Mouse (Mus musculus): ENCODE measurements around the gene Olfr641. TPM values are rescaled to one million over a fixed set of nuclear protein-coding genes. Genes with fewer than 3 reads are reported as not detected.

Gene Olfr641
- polyA plus RNA-seq (2012; rRNA removed) = not detected in 2 replicates

- Histone ChIP-seq H3K36me3 (ENCODE audit: control insufficient read depth, insufficient read depth, low read length) (no peaks in the 10 kb centered on the region), H3K27ac (ENCODE audit: insufficient read depth, low read depth, low read length) (no peak within 1 kb of the TSS), H3K4me1 (ENCODE audit: control insufficient read depth, insufficient read depth, low read length) (no peaks in the 10 kb centered on the region), H3K27me3 (replicated peaks; ENCODE audit: control insufficient read depth, insufficient read depth, low read length) (no peaks in the 10 kb centered on the region), H3K4me3 (ENCODE audit: insufficient read depth, low read depth, low read length) (no peak within 1 kb of the TSS)
- 55% methylated on average over 1 of the region's 1 CpGs for WGBS
- TF ChIP-seq POLR2A (IDR thresholded peaks at IDR 0.05; ENCODE audit: low read depth, low read length) (no peak), CTCF (conservative IDR thresholded peaks at IDR 0.05; ENCODE audit: insufficient read depth, insufficient read length, low read depth, low read length) (no peak)
- DNase-seq = no peak
Observed at GRCm38 (mm10) chr7:104035145-104035544, at the start of gene Olfr641. Gene Olfr641 (plus strand): TSS chr7:104035445.

- H3K4me1 ChIP-seq (ENCODE audit: control insufficient read depth, insufficient read depth, low read length) = no peaks in the 10 kb centered on the region
- DNase-seq = no peak
- TF ChIP-seq CTCF (conservative IDR thresholded peaks at IDR 0.05; ENCODE audit: insufficient read depth, insufficient read length, low read depth, low read length) (no peak), POLR2A (IDR thresholded peaks at IDR 0.05; ENCODE audit: low read depth, low read length) (no peak)
- H3K27ac ChIP-seq (ENCODE audit: insufficient read depth, low read depth, low read length) = no peak within 1 kb of the TSS
- no peak within 1 kb of the TSS for H3K4me3 ChIP-seq (ENCODE audit: insufficient read depth, low read depth, low read length)
- H3K27me3 ChIP-seq (replicated peaks; ENCODE audit: control insufficient read depth, insufficient read depth, low read length) = no peaks in the 10 kb centered on the region
- H3K36me3 ChIP-seq (ENCODE audit: control insufficient read depth, insufficient read depth, low read length) = no peaks in the 10 kb centered on the region
Observed at GRCm38 (mm10) chr7:103998446-103998845, 36.8 kb upstream of the Olfr641 start, which contains the start of gene Olfr638. Gene Olfr638 (plus strand): TSS chr7:103998746.

GRCm38 (mm10) chr7:103999124-103999523, 36.1 kb upstream of the Olfr641 start:
- DNase-seq = no peak

GRCm38 (mm10) chr7:104017203-104017602, 18.0 kb upstream of the Olfr641 start, which contains the start of gene Olfr639:
Gene Olfr639 (minus strand): TSS chr7:104017303.
- H3K36me3 ChIP-seq (ENCODE audit: control insufficient read depth, insufficient read depth, low read length) = no peaks in the 10 kb centered on the region
- no peak for DNase-seq
- H3K27me3 ChIP-seq (replicated peaks; ENCODE audit: control insufficient read depth, insufficient read depth, low read length) = no peaks in the 10 kb centered on the region
- no peaks in the 10 kb centered on the region for H3K4me1 ChIP-seq (ENCODE audit: control insufficient read depth, insufficient read depth, low read length)
- H3K27ac ChIP-seq (ENCODE audit: insufficient read depth, low read depth, low read length) = no peak within 1 kb of the TSS
- H3K4me3 ChIP-seq (ENCODE audit: insufficient read depth, low read depth, low read length) = no peak within 1 kb of the TSS
- TF ChIP-seq POLR2A (IDR thresholded peaks at IDR 0.05; ENCODE audit: low read depth, low read length) (no peak), CTCF (conservative IDR thresholded peaks at IDR 0.05; ENCODE audit: insufficient read depth, insufficient read length, low read depth, low read length) (no peak)

More at GRCm38 (mm10) chr7:103999124-103999523, 36.1 kb upstream of the Olfr641 start:
- Histone ChIP-seq H3K4me3 (ENCODE audit: insufficient read depth, low read depth, low read length) (no peak overlapping the region), H3K36me3 (ENCODE audit: control insufficient read depth, insufficient read depth, low read length) (no peaks in the 10 kb centered on the region), H3K27ac (ENCODE audit: insufficient read depth, low read depth, low read length) (no peak overlapping the region), H3K4me1 (ENCODE audit: control insufficient read depth, insufficient read depth, low read length) (no peaks in the 10 kb centered on the region), H3K27me3 (replicated peaks; ENCODE audit: control insufficient read depth, insufficient read depth, low read length) (no peaks in the 10 kb centered on the region)
- TF ChIP-seq POLR2A (IDR thresholded peaks at IDR 0.05; ENCODE audit: low read depth, low read length) (no peak), CTCF (conservative IDR thresholded peaks at IDR 0.05; ENCODE audit: insufficient read depth, insufficient read length, low read depth, low read length) (no peak)

GRCm38 (mm10) chr7:104018953-104019352, 16.3 kb upstream of the Olfr641 start:
- no peak overlapping the region for H3K27ac ChIP-seq (ENCODE audit: insufficient read depth, low read depth, low read length)
- no peak overlapping the region for H3K4me3 ChIP-seq (ENCODE audit: insufficient read depth, low read depth, low read length)
- DNase-seq = no peak
- 83% methylated on average over 1 of the region's 1 CpGs for WGBS
- no peaks in the 10 kb centered on the region for H3K36me3 ChIP-seq (ENCODE audit: control insufficient read depth, insufficient read depth, low read length)
- no peak for TF ChIP-seq CTCF (conservative IDR thresholded peaks at IDR 0.05; ENCODE audit: insufficient read depth, insufficient read length, low read depth, low read length)
- no peak for TF ChIP-seq POLR2A (IDR thresholded peaks at IDR 0.05; ENCODE audit: low read depth, low read length)
- no peaks in the 10 kb centered on the region for H3K27me3 ChIP-seq (replicated peaks; ENCODE audit: control insufficient read depth, insufficient read depth, low read length)
- H3K4me1 ChIP-seq (ENCODE audit: control insufficient read depth, insufficient read depth, low read length) = no peaks in the 10 kb centered on the region

GRCm38 (mm10) chr7:104021651-104022050, 13.6 kb upstream of the Olfr641 start:
- WGBS = 86% methylated on average over 6 of the region's 6 CpGs
- no peak for TF ChIP-seq POLR2A (IDR thresholded peaks at IDR 0.05; ENCODE audit: low read depth, low read length)
- TF ChIP-seq CTCF (conservative IDR thresholded peaks at IDR 0.05; ENCODE audit: insufficient read depth, insufficient read length, low read depth, low read length) = no peak
- no peak overlapping the region for H3K27ac ChIP-seq (ENCODE audit: insufficient read depth, low read depth, low read length)
- no peaks in the 10 kb centered on the region for H3K4me1 ChIP-seq (ENCODE audit: control insufficient read depth, insufficient read depth, low read length)
- H3K36me3 ChIP-seq (ENCODE audit: control insufficient read depth, insufficient read depth, low read length) = no peaks in the 10 kb centered on the region
- DNase-seq = no peak
- no peak overlapping the region for H3K4me3 ChIP-seq (ENCODE audit: insufficient read depth, low read depth, low read length)
- H3K27me3 ChIP-seq (replicated peaks; ENCODE audit: control insufficient read depth, insufficient read depth, low read length) = no peaks in the 10 kb centered on the region

- DNase-seq = no peak
- Histone ChIP-seq H3K27me3 (replicated peaks; ENCODE audit: control insufficient read depth, insufficient read depth, low read length) (no peaks in the 10 kb centered on the region), H3K4me3 (ENCODE audit: insufficient read depth, low read depth, low read length) (no peak within 1 kb of the TSS), H3K36me3 (ENCODE audit: control insufficient read depth, insufficient read depth, low read length) (no peaks in the 10 kb centered on the region), H3K27ac (ENCODE audit: insufficient read depth, low read depth, low read length) (no peak within 1 kb of the TSS), H3K4me1 (ENCODE audit: control insufficient read depth, insufficient read depth, low read length) (no peaks in the 10 kb centered on the region)
- TF ChIP-seq POLR2A (IDR thresholded peaks at IDR 0.05; ENCODE audit: low read depth, low read length) (no peak), CTCF (conservative IDR thresholded peaks at IDR 0.05; ENCODE audit: insufficient read depth, insufficient read length, low read depth, low read length) (no peak)
- 74% methylated on average over 6 of the region's 6 CpGs for WGBS
Observed at GRCm38 (mm10) chr7:104025473-104025872, 9.8 kb upstream of the Olfr641 start, which contains the start of gene Olfr640. Gene Olfr640 (minus strand): TSS chr7:104025573.
